Mouse (Mus musculus): ENCODE results near the gene Trpm1.

GRCm38 (mm10) chr7:64249715-64250114 lies 96.1 kb downstream of the Trpm1 start:
- TF ChIP-seq CTCF (IDR thresholded peaks at IDR 0.05; ENCODE audit: control insufficient read depth, insufficient read depth, low read length), result no peak
- no peak for TF ChIP-seq POLR2A (IDR thresholded peaks at IDR 0.05; ENCODE audit: borderline replicate concordance, control insufficient read depth, low read depth, low read length)

Measured in bone marrow, adult 2 months (tissue).